Mouse (Mus musculus): ENCODE results near the gene Lrrc45. TPM values are rescaled to one million over a fixed set of nuclear protein-coding genes. Genes with fewer than 3 reads are reported as not detected.

Gene Lrrc45
- total and polyA plus RNA-seq, 3 experiments, result 31.0 to 45.1 TPM; not detected in 1

DNA sequence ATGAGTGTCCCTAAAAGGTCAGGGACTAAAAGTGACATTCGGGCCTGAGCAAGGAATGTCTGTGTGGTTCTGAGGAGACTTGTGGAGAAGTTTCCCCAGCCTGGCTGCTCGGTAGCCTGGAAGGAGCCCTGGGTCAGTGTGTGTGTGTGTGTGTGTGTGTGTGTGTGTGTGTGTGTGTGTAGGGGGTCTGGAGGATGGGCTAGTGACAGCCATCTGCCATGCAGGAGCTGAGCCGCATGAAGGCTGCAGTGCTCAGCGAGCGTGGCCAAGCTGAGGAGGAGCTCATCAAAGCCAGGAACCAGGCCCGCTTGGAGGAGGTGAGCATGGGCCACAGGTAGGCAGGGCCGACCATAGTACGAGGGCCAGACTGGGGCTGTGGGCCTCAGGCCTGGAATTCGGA, 5.5 kb downstream of the Lrrc45 start:
- Histone ChIP-seq H3K36me3 (ENCODE audit: control insufficient read depth in 1 of 2, insufficient read depth in 2 of 2, low read length in 2 of 2) (peaks cover 0 to 2% of the 10 kb centered on the region in 2 experiments; a peak in 1 of 4 replicates), H3K27me3 (ENCODE audit: control insufficient read depth in 1 of 2, insufficient read depth in 2 of 2, low read length in 2 of 2) (no peaks in the 10 kb centered on the region), H3K9ac (ENCODE audit: control insufficient read depth, low read depth, low read length, poor library complexity, severe bottlenecking) (no peak overlapping the region), H3K79me2 (ENCODE audit: control insufficient read depth, insufficient read depth, low read length, poor library complexity) (peaks cover 6% of the 10 kb centered on the region), H3K9me3 (replicated peaks; ENCODE audit: insufficient read depth, low read length) (no peaks in the 10 kb centered on the region), H3K4me3 (ENCODE audit: control insufficient read depth in 1 of 2, insufficient read depth in 1 of 2, low read depth in 2 of 2, low read length in 2 of 2) (no peak overlapping the region), H3K27ac (ENCODE audit: control insufficient read depth, low read depth, low read length) (no peak overlapping the region), H3K4me1 (ENCODE audit: control insufficient read depth in 1 of 2, insufficient read depth in 2 of 2, low read length in 2 of 2) (peaks cover 0 to 8% of the 10 kb centered on the region in 2 experiments; a peak in 3 of 4 replicates)
- TF ChIP-seq ZNF384 (IDR thresholded peaks at IDR 0.05; ENCODE audit: low read depth, low read length), result no peak
- no peak for TF ChIP-seq MXI1 (IDR thresholded peaks at IDR 0.05; ENCODE audit: low read depth, low read length)
- no peak for TF ChIP-seq POLR2AphosphoS2 (IDR thresholded peaks at IDR 0.05; ENCODE audit: low read length)
- no peak for TF ChIP-seq KAT2A (conservative IDR thresholded peaks at IDR 0.05; ENCODE audit: low read depth, low read length)
- no peak for TF ChIP-seq ZKSCAN1 (IDR thresholded peaks at IDR 0.05; ENCODE audit: low read depth, low read length)
- TF ChIP-seq GABPA (IDR thresholded peaks at IDR 0.05; ENCODE audit: low read depth, low read length), result no peak
- no peak for TF ChIP-seq MAZ (IDR thresholded peaks at IDR 0.05; ENCODE audit: low read depth, low read length)
- TF ChIP-seq NELFE (IDR thresholded peaks at IDR 0.05; ENCODE audit: low read depth, low read length), result no peak
- no peak for TF ChIP-seq NRF1 (IDR thresholded peaks at IDR 0.05; ENCODE audit: insufficient read depth, low read depth, low read length, poor library complexity, severe bottlenecking)
- no peak for TF ChIP-seq USF1 (IDR thresholded peaks at IDR 0.05; ENCODE audit: low read depth, low read length)
- no peak for TF ChIP-seq MEF2A (IDR thresholded peaks at IDR 0.05; ENCODE audit: extremely low read depth, insufficient replicate concordance, low read depth, low read length, poor library complexity, severe bottlenecking)
- no peak for TF ChIP-seq JUND (IDR thresholded peaks at IDR 0.05; ENCODE audit: low read depth, low read length)
- no peak for TF ChIP-seq MYB (IDR thresholded peaks at IDR 0.05; ENCODE audit: low read depth, low read length)
- no peak for TF ChIP-seq RAD21 (IDR thresholded peaks at IDR 0.05; ENCODE audit: low read depth, low read length)
- TF ChIP-seq ELF1 (IDR thresholded peaks at IDR 0.05; ENCODE audit: low read depth, low read length), result no peak
- TF ChIP-seq ZC3H11A (IDR thresholded peaks at IDR 0.05; ENCODE audit: low read depth, low read length), result no peak
- no peak for DNase-seq (ENCODE audit: low read depth, low spot score)

DNA sequence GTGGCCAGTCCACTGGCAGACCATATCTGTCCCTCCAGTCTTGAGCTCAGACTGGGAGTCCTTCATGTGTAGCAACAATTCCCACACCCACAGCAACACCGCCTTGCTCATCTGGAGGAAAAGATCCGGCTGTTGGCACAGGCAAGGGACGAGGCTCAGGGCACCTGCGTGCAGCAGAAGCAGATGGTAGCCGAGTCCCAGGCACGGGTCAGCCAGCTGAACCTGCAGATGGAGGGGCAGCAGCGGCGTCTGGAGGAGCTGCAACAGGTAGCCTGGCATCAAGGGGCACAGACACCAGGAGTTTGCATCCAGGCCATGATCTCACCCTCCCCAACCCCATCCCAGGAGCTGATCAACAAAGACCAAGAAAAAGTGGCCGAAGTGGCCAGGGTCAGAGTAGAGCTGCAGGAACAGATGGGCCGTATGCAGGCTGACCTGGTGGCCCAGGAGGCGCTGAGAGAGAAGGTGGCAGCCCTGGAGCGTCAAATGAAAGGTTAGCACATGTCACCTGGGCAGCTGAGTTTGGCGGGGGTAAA, 6.2 kb downstream of the Lrrc45 start:
- Histone ChIP-seq H3K9ac (ENCODE audit: control insufficient read depth, low read depth, low read length, poor library complexity, severe bottlenecking) (no peak overlapping the region), H3K79me2 (ENCODE audit: control insufficient read depth, insufficient read depth, low read length, poor library complexity) (no peaks in the 10 kb centered on the region), H3K4me1 (ENCODE audit: control insufficient read depth in 1 of 2, insufficient read depth in 2 of 2, low read length in 2 of 2) (peaks cover 0 to 3% of the 10 kb centered on the region in 2 experiments; a peak in 2 of 4 replicates), H3K4me3 (ENCODE audit: control insufficient read depth in 1 of 2, insufficient read depth in 1 of 2, low read depth in 2 of 2, low read length in 2 of 2) (no peak overlapping the region), H3K27ac (ENCODE audit: control insufficient read depth, low read depth, low read length) (no peak overlapping the region), H3K36me3 (ENCODE audit: control insufficient read depth in 1 of 2, insufficient read depth in 2 of 2, low read length in 2 of 2) (peaks cover 0 to under 1% of the 10 kb centered on the region in 2 experiments; a peak in 1 of 4 replicates), H3K27me3 (ENCODE audit: control insufficient read depth in 1 of 2, insufficient read depth in 2 of 2, low read length in 2 of 2) (no peaks in the 10 kb centered on the region), H3K9me3 (replicated peaks; ENCODE audit: insufficient read depth, low read length) (no peaks in the 10 kb centered on the region)
- TF ChIP-seq CHD2 (IDR thresholded peaks at IDR 0.05; ENCODE audit: low read length) (no peak), ZNF384 (IDR thresholded peaks at IDR 0.05; ENCODE audit: low read depth, low read length) (no peak), GABPA (IDR thresholded peaks at IDR 0.05; ENCODE audit: low read depth, low read length) (no peak), MYC (IDR thresholded peaks at IDR 0.05; ENCODE audit: low read depth, low read length) (no peak), CTCF (IDR thresholded peaks at IDR 0.05 in 2 of 3, conservative IDR thresholded peaks at IDR 0.05 in 1 of 3; ENCODE audit: control insufficient read depth in 1 of 3, insufficient read depth in 1 of 3, low read depth in 2 of 3, low read length in 3 of 3, poor library complexity in 1 of 3, severe bottlenecking in 1 of 3) (no peak), MEF2A (IDR thresholded peaks at IDR 0.05; ENCODE audit: extremely low read depth, insufficient replicate concordance, low read depth, low read length, poor library complexity, severe bottlenecking) (no peak), EP300 (IDR thresholded peaks at IDR 0.05; ENCODE audit: low read depth in 1 of 2, low read length in 2 of 2) (no peak), TCF12 (IDR thresholded peaks at IDR 0.05; ENCODE audit: low read depth, low read length) (no peak)
- no peak for DNase-seq (ENCODE audit: low read depth, low spot score)

All from MEL (cell line).